Mouse (Mus musculus): Measurements from ENCODE around the gene Rasgrp3.

DNA sequence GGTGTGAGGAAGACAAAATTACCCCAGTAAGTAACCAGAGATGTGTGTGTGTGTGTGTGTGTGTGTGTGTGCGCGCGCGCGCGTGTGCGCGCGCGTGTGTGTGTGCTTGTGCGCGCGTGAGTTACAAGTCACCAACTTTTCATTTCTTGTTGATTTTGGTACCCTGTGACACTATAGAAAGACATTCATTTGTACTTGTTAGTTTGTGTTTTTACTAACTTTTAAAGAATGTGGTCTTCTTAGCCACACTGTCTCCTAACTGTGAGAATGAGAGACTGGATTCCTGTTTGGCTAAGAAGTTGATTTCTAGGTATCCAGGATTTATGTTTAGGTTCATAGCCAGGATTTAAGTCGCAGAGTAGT, 29.9 kb downstream of the Rasgrp3 start:
- TF ChIP-seq CTCF (IDR thresholded peaks at IDR 0.05; ENCODE audit: low read depth) = no peak
- TF ChIP-seq EP300 (optimal IDR thresholded peaks at IDR 0.05) = no peak
